Mouse (Mus musculus) right cerebral cortex, postnatal 10 days (tissue): ENCODE data around the gene BC049352.

Source experiments
- DNase-seq, 2 experiments: peaks; one replicate each; pipeline ENCODE4 v3.0.0; 2021; ENCODE audit warnings: low spot score in 2 of 2

The BC049352 gene

DNA sequence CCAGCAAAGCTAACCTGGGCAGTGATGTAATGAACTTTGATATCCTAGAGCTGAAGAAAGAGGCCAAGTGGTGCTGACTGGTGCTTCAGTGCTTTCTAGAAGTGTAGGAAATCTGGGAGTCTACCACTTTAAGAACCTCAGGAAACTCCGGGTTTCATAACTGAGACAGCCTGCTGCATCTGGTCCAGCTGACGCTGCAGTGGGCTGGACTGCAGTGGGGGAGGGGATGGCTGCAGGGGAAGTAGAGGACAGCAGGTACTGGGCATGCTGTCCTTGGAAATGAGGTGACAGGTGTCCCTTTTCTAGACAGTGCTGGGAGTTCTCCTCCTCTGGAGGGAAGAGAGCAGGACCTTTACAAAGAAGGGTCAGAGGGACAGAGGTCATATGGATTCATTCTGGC lies at the start of gene BC049352:
TSS of gene BC049352 (plus strand) at position 238 of the 400 bp plus-strand sequence.
- DNase-seq: no peak

DNA sequence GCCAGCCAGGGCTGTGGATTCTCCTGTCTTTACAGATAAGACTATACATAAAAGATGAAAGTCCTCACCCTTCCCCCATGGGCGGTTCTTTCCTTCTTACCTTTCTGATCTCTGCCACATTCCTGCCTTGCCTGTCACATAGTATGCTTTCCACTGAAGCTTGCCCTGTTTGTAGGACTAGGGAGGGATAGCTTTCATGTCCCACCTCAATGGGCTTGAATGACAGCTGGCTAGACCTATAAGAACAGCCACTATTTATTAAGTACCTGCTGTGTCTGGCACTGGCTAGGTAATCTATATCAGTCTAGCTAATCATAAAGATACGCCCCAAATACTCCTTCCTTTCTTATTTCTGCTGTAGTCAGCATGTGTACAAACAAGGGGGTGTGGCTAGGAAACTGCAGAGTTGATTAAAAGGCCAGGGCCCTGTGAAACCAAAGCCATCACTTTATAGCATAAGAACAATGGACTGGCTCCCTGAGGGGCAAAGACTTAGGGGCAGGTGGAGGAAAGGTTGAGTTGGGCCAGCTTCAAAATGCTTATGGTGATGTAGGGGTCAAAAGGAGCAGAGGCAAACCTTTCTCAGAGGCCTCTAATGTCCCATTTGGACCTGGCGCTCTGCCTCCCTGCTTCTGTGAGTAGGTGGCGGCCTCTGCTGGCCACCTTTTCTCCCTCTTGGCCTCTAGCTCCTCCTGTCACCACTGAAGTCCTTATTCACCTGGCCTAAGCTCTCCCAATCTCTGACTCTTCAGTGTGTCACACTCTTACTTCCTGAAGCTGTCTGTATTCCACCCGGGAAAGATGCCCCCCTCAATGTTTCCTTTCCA lies 48.1 kb upstream of the BC049352 start:
- peak in 1 of 2 experiments; percentile 49 for DNase-seq

DNA sequence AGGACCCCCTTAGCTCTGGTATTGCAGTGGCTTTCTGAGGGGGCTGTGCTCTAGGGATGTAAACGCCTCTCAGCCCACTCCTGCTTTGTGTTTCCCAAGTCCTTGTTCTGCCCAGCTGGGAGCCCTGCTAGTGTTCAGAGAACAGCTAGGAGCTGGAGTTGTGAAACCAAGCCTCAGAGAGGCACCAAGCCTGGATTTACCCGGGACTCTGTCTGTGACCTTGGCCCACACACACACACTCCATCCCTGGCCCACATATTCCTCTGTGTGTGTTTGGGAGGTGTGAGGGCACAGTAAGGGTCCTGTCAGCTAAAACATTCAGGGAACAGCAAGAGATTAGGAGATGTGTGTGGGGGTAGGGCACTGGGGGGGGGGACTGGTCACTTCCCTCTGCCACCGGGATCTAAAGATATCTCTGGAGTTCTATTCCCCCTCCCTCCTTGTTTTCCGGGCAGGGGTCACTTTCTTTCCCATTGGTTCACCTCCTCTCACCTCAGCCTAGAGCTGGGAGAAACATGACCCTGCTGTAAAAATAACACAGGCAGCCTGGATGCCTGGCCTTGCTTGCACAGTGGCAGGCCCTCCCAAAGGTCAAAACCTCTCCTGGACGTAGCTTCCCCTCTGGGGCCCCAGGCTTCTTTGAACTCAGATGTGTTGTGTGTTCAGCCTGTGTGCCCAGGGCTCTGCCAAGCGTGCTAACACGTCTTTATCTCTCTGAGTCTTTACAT lies 45.2 kb upstream of the BC049352 start:
- no peak for DNase-seq

DNA sequence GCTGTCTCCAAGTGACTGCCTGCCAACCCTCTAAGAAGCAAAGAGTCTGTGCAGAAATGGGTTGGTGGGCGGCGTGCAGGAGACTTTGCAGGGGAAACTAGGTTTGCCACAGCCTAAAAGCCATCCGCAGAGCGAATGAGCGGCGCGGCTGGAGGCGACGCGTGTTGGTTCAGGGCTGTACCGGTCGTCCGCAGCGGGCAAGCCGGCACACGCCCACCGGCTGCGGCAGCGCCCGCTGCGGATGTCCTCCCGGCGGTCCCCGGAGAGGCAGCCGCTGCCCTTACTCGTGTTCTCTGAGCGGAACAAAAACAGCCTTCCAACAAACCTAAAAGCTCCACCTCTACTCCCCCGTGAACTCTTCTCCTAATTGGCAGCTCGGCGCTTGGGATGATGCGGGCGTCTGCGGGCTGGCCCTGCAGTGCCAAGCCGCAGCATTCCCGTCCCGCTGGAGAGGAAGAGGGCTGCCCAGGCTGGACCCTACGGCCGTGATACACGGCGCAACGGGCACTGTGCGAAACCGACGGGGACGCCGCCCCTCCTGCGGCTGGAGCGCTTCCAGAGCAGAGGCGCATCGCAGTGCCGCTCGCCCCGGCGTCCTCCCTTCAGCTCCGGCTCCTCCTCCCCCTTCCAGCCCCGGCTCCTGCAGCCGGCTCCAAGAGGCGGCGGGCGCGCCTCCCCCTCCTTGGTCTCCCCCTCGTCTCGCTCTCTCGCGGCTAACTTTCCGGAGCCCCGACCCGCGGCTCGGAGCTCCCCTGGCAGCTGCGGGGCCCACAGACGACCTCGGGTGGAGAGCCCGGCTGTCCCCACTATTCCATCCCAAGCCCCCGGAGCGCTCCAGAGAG lies 43.4 kb upstream of the BC049352 start, which contains the start of gene Scn4b:
TSS of gene Scn4b (plus strand) at position 205 of the 842 bp plus-strand sequence.
- peak in 1 of 2 experiments; percentile 63 for DNase-seq

DNA sequence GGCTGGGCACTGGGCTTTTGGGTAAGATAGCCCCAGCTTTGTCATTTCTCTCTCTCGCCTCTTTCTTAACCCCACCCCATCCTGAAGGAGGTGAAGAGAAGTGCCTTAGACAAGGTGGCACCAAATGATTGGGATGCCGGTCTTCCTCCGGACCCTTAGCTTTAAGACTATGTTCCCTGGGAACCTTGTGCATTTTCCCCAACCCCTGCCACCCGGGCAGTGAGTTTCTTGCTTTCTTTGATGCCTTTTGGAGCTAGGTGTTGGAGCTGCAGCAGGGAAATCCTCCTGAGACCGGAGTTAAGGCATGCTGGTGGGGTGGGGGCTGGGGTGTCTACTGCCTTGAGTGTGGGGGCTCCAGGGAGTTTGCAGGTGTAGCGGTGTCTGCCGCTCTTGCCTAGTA lies 42.7 kb upstream of the BC049352 start:
- DNase-seq: no peak

DNA sequence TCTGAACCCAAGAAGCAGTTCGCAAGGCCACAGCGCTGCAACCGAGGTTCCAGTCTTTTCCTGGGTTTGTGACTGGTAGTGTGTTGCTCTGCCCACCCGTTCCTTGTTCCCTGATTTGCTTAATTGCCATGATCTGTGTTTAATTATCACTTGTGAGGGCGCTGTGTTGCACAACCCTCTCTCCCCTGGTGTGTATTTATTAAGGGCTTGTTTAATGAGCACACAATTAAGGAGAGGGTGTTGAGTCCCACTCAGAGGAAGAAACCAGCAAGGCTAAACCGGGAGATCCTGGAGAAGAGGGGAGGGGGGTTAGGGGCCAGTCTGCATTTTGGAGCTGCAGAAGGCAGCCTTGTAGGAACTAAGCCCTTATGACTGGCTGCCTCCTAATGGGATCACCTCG lies 40.9 kb upstream of the BC049352 start:
- DNase-seq: no peak

DNA sequence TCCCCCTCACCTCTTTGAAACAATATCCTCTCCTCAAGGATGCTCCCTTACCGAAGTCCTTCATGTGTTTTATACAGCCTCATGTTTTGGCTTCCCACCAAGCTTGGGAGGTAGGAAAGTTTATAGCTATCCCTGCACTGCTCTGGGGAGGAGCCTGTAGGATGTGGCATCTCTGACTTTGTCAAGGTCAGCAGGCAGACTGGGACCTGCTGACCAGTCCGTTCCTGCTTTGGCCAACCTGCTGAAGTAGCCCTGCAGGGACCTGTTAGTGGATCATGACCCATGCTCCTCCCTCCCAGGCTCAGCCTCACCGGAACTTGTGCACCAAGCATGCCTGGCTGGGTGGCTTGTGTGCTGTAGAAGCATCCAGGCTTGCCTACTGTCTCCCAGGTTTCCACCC lies 39.1 kb upstream of the BC049352 start:
- no peak for DNase-seq

DNA sequence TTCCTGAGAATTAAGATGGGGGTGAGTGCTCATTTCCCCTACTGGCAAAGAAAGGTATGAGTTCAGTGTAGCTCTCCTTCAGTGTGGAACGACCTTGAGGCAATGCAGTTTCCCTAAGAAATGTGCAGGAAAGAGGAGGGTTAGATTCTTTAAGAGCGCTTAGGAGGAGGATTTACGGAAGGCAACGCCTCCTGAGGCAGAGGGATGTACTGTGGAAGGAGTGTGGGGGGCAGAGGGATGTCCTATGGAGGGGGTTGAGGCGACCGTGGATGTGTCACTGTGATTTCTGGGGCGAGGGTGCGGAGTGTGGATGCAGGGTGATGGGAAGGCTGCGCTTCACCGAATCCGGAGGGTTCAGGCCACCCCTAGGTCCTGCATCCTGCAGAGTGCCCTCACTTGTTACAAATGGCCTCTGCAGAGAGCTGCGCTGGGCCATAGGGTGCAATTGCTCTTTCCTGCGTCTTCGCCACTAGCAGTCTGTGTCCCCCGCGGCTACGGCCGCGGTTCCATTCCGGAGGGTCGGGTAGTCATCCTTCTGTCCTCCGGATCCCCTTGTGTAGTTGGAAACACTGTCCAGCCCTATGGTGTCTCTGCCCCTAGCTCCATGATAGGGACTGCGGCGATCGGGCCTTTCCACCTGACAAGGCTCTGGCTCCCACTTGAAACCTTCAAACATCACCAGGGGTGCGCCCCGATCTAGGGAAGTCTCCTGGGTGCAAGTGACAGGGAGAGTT lies 36.1 kb upstream of the BC049352 start:
- DNase-seq: no peak

DNA sequence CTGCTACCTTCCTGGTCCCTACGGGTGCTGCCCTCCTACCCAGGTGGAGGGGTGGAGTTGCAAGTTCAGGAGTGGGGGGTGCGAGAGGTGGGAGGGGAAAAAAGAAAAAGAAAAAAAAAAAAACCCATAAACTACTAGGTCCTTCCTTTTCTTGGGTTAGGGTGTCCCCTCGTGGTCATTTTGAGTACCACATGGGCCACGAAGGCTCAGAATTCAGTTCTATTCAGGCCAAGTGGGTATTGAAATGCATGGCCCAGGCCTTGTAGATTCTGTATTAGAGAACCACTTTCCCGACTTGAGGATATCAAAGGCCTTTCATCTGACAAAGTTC lies 35.6 kb upstream of the BC049352 start:
- DNase-seq: peak; percentile 79 to 86

DNA sequence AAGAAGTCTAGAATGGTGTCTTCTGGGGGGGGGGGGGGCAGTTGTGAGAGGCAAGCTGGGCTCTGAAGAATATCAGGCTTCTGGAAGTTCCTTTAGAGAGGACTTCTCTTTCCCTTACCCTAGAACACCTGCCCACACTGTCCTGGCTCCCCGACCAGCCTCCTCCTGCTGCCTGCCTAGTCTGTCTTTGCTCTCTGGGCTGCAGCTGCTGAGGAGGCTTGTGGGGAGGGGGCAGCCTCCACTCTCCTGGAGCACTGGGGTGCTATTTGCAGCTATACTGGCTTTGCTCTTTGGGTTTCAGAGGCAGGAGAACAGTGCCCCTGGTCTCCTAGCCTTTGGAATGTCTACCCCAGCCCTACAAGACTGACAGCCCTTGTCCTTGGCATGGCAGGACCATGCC lies 30.9 kb upstream of the BC049352 start:
- DNase-seq: no peak

DNA sequence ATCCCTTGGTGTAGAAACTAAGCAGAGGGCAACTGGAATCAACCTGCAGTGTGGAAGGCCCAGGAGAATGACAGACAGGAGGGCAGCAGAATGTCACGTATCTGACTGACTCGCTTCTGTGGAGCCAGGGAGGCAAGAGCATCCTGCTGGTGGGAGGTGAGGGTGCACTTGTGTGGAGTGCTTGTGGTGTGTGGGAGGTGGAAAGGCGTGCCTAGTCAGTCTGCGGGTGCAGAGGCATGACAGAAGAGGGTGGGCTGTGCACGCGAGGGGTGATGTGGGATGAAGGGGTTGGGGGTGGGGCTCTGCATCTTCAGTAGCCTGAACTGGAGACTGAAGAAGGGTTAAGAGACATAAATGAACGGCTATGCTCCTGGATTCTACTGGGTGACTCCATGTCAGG lies 28.4 kb upstream of the BC049352 start:
- no peak for DNase-seq

DNA sequence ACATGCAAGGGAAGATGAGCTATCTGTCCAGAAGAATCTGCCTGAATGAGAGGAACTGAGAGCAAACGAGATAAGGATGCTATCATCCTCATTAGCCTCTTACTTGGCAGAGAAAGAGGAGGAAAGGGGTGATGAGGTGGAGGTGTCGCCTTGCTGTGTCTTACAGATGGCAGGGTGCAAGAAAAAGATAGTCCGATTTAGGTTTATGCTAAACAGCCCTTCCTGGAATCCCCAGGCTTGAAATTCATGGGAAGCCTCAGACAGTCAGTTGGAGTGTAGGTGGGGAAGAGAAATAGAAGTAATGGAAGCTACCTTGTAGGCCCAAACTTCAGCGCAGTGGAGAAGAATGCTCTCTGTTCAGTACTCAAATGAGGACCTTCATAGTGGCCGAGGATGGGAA lies 13.9 kb upstream of the BC049352 start:
- no peak for DNase-seq

DNA sequence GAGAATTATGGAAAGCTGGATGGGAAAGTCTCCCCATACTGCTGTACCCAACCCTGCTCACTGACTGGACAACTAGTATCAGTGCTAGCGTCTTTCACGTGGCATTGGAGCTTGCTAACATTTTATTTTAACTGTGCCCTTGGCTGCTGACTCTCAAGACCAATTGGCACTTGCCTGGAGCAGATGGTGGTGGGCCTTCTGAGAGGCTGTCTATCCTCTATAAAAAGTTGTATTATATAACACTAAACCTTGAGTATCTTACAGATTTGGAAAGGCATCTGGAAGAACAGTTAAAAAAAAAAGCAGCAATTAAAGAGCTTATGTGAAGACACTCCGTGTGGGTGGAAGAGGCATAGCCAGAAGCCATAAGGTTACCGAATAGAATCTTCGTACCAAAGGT lies 11.7 kb upstream of the BC049352 start:
- peak in 1 of 2 experiments; percentile 62 for DNase-seq

DNA sequence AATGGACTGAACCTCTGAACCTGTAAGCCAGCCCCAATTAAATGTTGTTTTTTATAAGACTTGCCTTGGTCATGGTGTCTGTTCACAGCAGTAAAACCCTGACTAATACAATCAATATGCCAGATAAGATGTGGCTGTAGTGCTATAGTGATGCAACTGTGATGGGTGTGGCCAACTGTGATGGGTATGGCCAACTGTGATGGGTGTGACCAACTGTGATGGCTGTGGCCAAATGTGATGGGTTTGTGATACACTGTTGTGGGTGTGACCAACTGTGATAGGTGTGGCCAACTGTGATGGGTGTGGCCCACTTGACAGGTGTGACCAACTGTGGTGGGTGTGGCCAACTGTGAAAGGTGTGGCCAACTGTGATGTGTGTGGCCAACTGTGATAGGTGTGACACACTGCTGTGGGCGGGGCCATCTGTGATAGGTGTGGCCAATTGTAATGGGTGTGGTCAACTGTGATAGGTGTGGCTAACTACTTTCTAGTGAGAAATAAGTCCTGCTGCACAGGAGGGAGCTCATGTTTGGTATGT lies 10.7 kb upstream of the BC049352 start:
- no peak for DNase-seq

DNA sequence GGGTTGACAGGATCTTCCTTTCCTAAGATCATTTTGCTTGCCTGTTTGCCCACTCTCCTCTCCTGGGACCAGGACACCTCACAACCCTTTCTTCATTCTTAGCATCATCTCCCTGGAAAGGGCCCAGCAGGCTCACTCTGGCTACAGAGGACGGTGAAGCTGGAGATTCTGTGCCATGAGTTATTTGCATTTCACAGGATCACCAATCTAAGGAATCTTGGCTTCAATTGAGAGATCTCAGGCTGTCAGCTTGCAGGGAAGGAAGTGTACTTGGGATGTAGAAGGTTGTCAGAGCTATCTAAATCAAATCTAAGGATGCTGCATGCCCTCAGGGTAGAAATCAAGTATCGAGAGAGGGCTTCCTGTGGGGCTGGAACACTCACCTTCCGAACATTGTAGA lies 8.3 kb upstream of the BC049352 start:
- no peak for DNase-seq

DNA sequence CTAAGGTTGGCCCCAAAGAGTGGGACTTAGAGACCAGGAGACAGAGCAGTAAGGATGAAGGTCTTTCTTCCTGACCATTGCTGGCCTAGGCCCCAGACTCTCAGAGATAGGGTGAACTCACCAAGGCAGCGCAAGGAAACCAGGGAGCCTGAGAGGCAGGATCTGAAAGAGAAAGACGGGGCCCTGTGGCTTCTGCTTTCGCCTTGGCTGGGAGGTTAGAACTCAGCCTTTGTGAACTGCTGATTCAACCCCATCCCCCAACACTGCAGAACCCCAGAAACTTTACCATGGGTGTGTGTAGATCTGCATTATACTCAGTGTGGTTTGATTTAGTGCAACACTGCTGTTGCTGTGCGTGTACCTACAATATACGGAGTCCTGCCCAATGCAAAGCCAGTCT lies 2.5 kb upstream of the BC049352 start:
- DNase-seq: no peak

DNA sequence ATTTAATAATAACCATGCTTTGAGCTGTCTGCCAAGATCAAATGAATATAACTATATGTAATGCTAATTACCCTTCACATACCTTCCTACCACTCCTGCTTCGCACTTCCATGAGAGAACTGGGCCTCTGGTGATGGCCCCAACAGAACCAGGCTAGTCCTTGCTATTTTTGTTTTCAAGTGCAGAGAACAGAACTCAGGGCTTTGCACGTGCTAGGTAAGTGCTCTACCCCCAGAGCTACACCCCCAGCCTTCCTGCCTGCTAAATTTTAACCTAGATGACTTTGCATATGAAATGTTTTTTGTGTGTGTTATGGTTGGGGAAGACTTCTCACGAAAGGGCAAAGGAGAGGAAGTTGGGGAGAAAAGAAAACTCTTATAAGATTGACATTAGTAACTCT lies 714 bp downstream of the BC049352 start:
- no peak for DNase-seq

DNA sequence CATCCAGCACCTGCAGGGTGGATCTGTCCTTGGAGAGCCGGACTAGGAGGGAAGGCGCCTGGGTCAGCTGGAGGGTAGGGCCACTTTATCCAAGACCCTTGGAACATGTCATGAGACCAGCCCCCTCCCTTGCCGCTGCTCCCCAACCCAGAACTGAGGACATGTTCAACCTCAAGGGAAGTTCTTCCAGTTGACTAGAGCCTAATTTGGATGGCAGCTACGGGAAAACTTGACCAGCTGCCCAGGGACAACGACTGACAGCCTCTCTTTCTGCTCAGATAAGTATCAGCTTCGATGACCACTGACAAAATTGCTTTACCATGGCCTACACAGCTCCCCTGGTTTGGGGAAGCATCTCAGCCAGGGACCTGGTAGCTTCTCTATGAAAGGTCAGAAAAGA lies 1.5 kb downstream of the BC049352 start:
- no peak for DNase-seq

DNA sequence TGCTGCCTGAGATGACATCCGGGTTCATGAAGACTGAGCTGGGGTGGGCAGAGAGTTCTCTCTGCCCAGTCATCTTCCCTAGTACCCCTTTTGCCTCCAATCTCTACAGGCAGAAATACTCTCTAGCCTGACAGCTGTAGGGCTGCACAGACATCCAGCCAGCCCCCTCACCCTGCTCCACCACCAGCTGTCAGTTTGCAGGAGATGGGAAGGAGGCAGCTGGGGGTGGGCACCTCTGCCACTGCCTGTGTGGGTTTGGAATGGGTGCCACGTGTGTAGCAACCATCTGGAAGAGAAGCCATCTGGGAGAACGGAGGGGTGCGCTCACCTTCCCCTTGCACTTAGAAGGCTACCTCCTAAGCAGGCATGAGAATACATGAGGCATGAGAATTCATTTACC lies 3.4 kb downstream of the BC049352 start:
- DNase-seq: peak; percentile 64 to 77

DNA sequence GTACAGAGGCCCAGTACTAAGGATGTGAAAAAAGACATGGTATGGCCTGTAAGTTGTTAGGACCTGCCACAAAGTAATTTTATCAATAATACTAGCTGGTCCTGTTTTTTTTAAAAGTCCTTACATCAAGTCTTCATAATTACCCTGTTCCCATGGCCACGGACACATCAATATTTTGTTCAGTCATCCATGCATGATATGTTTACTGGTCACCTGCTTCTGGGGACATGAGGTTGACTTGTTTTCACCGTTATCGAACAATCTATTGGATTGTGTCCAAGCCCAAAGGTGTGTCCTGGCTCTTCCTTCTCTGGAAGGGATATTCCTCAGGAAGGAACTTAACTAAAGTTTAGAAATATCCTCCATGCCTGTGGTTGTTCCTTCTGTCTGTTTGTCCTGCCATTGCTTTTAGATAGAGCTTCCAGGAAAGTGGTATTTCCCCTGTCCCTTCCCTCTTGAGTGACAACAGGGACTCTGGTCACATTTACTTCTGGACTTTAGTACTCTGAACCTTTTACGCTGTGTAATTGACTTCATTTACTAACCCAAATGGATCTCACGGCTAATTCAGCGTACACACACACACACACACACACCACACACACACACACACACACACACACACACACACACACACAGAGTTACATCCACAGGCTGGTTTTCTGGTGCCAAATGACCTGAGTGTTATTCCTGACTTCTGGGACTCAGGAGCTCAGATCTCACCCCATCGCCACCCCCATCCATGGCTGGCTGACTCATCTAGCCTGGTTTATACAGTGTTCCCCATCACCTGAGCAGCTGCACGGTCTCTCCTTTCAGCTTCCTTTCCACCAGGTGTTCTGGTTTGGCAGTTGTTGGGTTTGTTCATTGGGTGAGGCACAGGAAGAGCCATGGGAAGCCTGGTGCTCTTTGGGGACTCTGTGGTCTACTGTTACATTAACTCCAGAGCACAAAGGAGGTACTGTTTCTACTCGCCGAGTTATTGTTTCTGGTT lies 7.1 kb downstream of the BC049352 start:
- no peak for DNase-seq
